8 mouse cellular contexts compared by ENCODE assay signal in the genomic region with DNA sequence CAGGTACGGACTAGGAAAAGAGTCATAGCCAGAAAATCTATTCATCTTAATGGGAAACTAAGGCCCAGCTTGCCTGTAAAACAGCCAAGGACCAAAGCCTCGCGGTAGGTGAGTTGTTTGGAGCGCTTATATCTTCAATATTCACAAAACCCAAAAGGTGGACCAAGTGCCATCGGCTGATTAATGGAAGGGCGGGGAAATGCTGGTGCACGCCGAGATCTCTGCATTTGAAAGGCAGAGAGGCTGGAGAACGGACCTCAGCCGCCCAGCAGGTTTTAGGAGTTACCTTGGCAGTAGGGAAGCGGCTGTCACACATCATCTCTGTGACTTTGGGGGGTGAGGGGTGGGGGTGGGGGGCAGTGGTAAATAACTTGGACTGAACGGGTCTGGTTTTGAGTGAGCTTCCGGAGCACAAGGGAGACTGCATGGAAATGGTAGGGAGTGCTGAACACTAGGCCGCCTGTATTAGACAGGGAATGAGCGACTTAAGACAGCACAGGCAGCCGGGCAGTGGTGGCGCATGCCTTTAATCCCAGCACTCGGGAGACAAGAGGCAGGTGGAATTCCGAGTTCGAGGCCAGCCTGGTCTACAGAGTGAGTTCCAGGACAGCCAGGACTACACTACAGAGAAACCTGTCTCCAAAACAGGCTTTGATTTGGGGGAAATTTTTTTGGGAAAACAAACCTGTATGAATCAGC. TPM values are rescaled to one million over a fixed set of nuclear protein-coding genes. Genes with fewer than 3 reads are reported as not detected.
DNase-seq lines count a peak whose midpoint lies in the region; ATAC-seq and TF ChIP-seq lines count a peak whose summit lies in the region.

No protein-coding gene starts in this region.

- no peaks in the 10 kb centered on the region for H3K27me3 ChIP-seq in testis, adult 2 months (ENCODE audit: control insufficient read depth, insufficient read depth, low read length)
- H3K27me3 ChIP-seq in limb, embryonic 12.5 days: no peaks in the 10 kb centered on the region
- H3K27me3 ChIP-seq in stomach, embryonic 15.5 days (replicated peaks): no peaks in the 10 kb centered on the region

- no peaks in the 10 kb centered on the region; the same call in none of the 2 replicates for H3K36me3 ChIP-seq in testis, adult 2 months (ENCODE audit: control insufficient read depth, insufficient read depth, low read length)
- H3K36me3 ChIP-seq in limb, embryonic 12.5 days: peaks cover 60% of the 10 kb centered on the region
- peaks cover 32% of the 10 kb centered on the region for H3K36me3 ChIP-seq in stomach, embryonic 15.5 days

- H3K4me3 ChIP-seq in testis, adult 2 months (ENCODE audit: control insufficient read depth, low read depth, low read length): peak overlapping the region; percentile 97
- H3K4me3 ChIP-seq in limb, embryonic 12.5 days (replicated peaks): peak overlapping the region; percentile 64
- peak overlapping the region; percentile 80 for H3K4me3 ChIP-seq in stomach, embryonic 15.5 days (replicated peaks)

- DNase-seq in adrenal gland, adult 2 months: peak; percentile 17
- no peak for DNase-seq in adrenal gland, postnatal 36 days
- no peak for DNase-seq in testis, postnatal 14 days (ENCODE audit: low spot score)
- DNase-seq in adrenal gland, adult 8-10 months: no peak

- ATAC-seq in limb, embryonic 12.5 days (ENCODE audit: insufficient number of reproducible peaks, insufficient read depth, low FRiP score, low TSS enrichment, low read depth): no peak
- no peak for ATAC-seq in stomach, embryonic 15.5 days (ENCODE audit: insufficient read depth, low FRiP score, low read depth)
- ATAC-seq in inflammation-experienced regulatory T-cells, adult 6 months: no peak

- peak overlapping the region; percentile 76 for H3K4me2 ChIP-seq in limb, embryonic 12.5 days
- H3K4me2 ChIP-seq in stomach, embryonic 15.5 days: peak overlapping the region; percentile 69

- H3K9ac ChIP-seq in limb, embryonic 12.5 days (replicated peaks): peak overlapping the region; percentile 81
- H3K9ac ChIP-seq in stomach, embryonic 15.5 days: peak overlapping the region; percentile 80

- no peaks in the 10 kb centered on the region for H3K9me3 ChIP-seq in limb, embryonic 12.5 days
- H3K9me3 ChIP-seq in stomach, embryonic 15.5 days: no peaks in the 10 kb centered on the region

- no peak for TF ChIP-seq POLR2A in testis, adult 2 months (IDR thresholded peaks at IDR 0.05; ENCODE audit: control insufficient read depth, low read depth, low read length)

- peak overlapping the region; percentile 65 for H3K27ac ChIP-seq in testis, adult 2 months (ENCODE audit: control insufficient read depth, insufficient read depth, low read depth, low read length)
- no peak overlapping the region for H3K27ac ChIP-seq in limb, embryonic 12.5 days
- H3K27ac ChIP-seq in stomach, embryonic 15.5 days: peak overlapping the region; percentile 61; the same call in 1 of the 2 replicates

- 12% methylated on average over 20 of the region's 20 CpGs for WGBS in limb, embryonic 12.5 days
- WGBS in stomach, embryonic 15.5 days: 7% methylated on average over 20 of the region's 20 CpGs

- TF ChIP-seq CTCF in testis, adult 2 months (IDR thresholded peaks at IDR 0.05; ENCODE audit: control insufficient read depth, insufficient read depth, insufficient replicate concordance, low read depth, low read length): no peak

- 0 out of 2 replicates have a peak, but pooled peaks cover 2% of the 10 kb centered on the region for H3K4me1 ChIP-seq in testis, adult 2 months (ENCODE audit: control insufficient read depth, insufficient read depth, low read length)
- H3K4me1 ChIP-seq in limb, embryonic 12.5 days (replicated peaks): peaks cover 18% of the 10 kb centered on the region
- H3K4me1 ChIP-seq in stomach, embryonic 15.5 days: peaks cover 13% of the 10 kb centered on the region; the same call in 1 of the 2 replicates

RNA-seq across cellular contexts. Expression of gene Alkbh4, which starts 0.5 kb away (rescaled TPM):
- 1 to 10 TPM; 7.8 to 8.9 TPM for total RNA-seq in adrenal gland, adult 2 months (2021)
- polyA plus RNA-seq in adrenal gland, adult 2 months (2012; rRNA removed): 16.3 and 20.6 TPM in 2 replicates
- 1 to 10 TPM; 6.8 to 7.5 TPM for total RNA-seq in adrenal gland, postnatal 36 days (2021)
- polyA plus RNA-seq in testis, adult 2 months (2012; rRNA removed): 22.0 and 23.0 TPM in 2 replicates
- polyA plus RNA-seq in limb, embryonic 12.5 days (2016; fragmentation: Nextera tagmentation; extraction: Ambion mirVana): 27.7 and 29.9 TPM in 2 replicates
- 16.5 and 17.1 TPM in 2 replicates for polyA plus RNA-seq in stomach, embryonic 15.5 days (2015; fragmentation: Nextera tagmentation; extraction: Ambion mirVana)
- 10 to 100 TPM in 1 of 4 experiments, 1 to 10 TPM in 3; 8.3 to 11.1 (median 8.7) TPM for total RNA-seq in adrenal gland, adult 8-10 months (2022)
- polyA plus RNA-seq in inflammation-experienced regulatory T-cells, adult 6 months (2017; shearing (Covaris generic)): 10 to 100 TPM; 51.3 to 63.3 (median 56.7) TPM

RNA-seq across cellular contexts. Expression of gene Lrwd1, which starts 0.6 kb away (rescaled TPM):
- total RNA-seq in adrenal gland, adult 2 months (2021): 10 to 100 TPM in 1 of 2 experiments, 1 to 10 TPM in 1; 8.0 to 11.9 TPM
- 24.8 and 26.6 TPM in 2 replicates for polyA plus RNA-seq in adrenal gland, adult 2 months (2012; rRNA removed)
- total RNA-seq in adrenal gland, postnatal 36 days (2021): 10 to 100 TPM in 1 of 2 experiments, 1 to 10 TPM in 1; 9.6 to 11.5 TPM
- 271 and 311 TPM in 2 replicates for polyA plus RNA-seq in testis, adult 2 months (2012; rRNA removed)
- polyA plus RNA-seq in limb, embryonic 12.5 days (2016; fragmentation: Nextera tagmentation; extraction: Ambion mirVana): 49.6 and 50.2 TPM in 2 replicates
- polyA plus RNA-seq in stomach, embryonic 15.5 days (2015; fragmentation: Nextera tagmentation; extraction: Ambion mirVana): 27.2 and 28.5 TPM in 2 replicates
- 10 to 100 TPM; 10.8 to 21.6 (median 14.9) TPM for total RNA-seq in adrenal gland, adult 8-10 months (2022)
- 10 to 100 TPM; 37.0 to 37.7 (median 37.2) TPM for polyA plus RNA-seq in inflammation-experienced regulatory T-cells, adult 6 months (2017; shearing (Covaris generic))

RNA-seq across cellular contexts. Expression of gene Polr2j, which starts 20.0 kb away (rescaled TPM):
- 10 to 100 TPM; 88.6 to 94.3 TPM for total RNA-seq in adrenal gland, adult 2 months (2021)
- 22.3 and 34.0 TPM in 2 replicates for polyA plus RNA-seq in adrenal gland, adult 2 months (2012; rRNA removed)
- total RNA-seq in adrenal gland, postnatal 36 days (2021): 10 to 100 TPM; 69.3 to 96.9 TPM
- 31.4 and 35.3 TPM in 2 replicates for polyA plus RNA-seq in testis, adult 2 months (2012; rRNA removed)
- 253 and 261 TPM in 2 replicates for polyA plus RNA-seq in limb, embryonic 12.5 days (2016; fragmentation: Nextera tagmentation; extraction: Ambion mirVana)
- 209 and 218 TPM in 2 replicates for polyA plus RNA-seq in stomach, embryonic 15.5 days (2015; fragmentation: Nextera tagmentation; extraction: Ambion mirVana)
- total RNA-seq in adrenal gland, adult 8-10 months (2022): 10 to 100 TPM; 74.7 to 93.5 (median 85.9) TPM
- polyA plus RNA-seq in inflammation-experienced regulatory T-cells, adult 6 months (2017; shearing (Covaris generic)): 100 to 1,000 TPM; 120 to 150 (median 121) TPM

RNA-seq across cellular contexts. Expression of gene Orai2, which starts 34.1 kb away (rescaled TPM):
- total RNA-seq in adrenal gland, adult 2 months (2021): 1 to 10 TPM; 2.5 to 4.0 TPM
- 9.5 and 9.7 TPM in 2 replicates for polyA plus RNA-seq in adrenal gland, adult 2 months (2012; rRNA removed)
- 1 to 10 TPM; 2.8 to 3.0 TPM for total RNA-seq in adrenal gland, postnatal 36 days (2021)
- polyA plus RNA-seq in testis, adult 2 months (2012; rRNA removed): 6.5 and 9.2 TPM in 2 replicates
- 8.7 and 9.9 TPM in 2 replicates for polyA plus RNA-seq in limb, embryonic 12.5 days (2016; fragmentation: Nextera tagmentation; extraction: Ambion mirVana)
- polyA plus RNA-seq in stomach, embryonic 15.5 days (2015; fragmentation: Nextera tagmentation; extraction: Ambion mirVana): 7.0 and 7.5 TPM in 2 replicates
- 1 to 10 TPM; 2.5 to 5.7 (median 4.6) TPM for total RNA-seq in adrenal gland, adult 8-10 months (2022)
- 10 to 100 TPM; 55.8 to 72.0 (median 64.8) TPM for polyA plus RNA-seq in inflammation-experienced regulatory T-cells, adult 6 months (2017; shearing (Covaris generic))

RNA-seq across cellular contexts. Expression of gene Rasa4, which starts 52.7 kb away (rescaled TPM):
- total RNA-seq in adrenal gland, adult 2 months (2021): 10 to 100 TPM; 10.5 to 14.7 TPM
- 29.5 and 34.4 TPM in 2 replicates for polyA plus RNA-seq in adrenal gland, adult 2 months (2012; rRNA removed)
- 10 to 100 TPM; 11.2 to 11.9 TPM for total RNA-seq in adrenal gland, postnatal 36 days (2021)
- 1.5 and 1.7 TPM in 2 replicates for polyA plus RNA-seq in testis, adult 2 months (2012; rRNA removed)
- 9.2 and 9.7 TPM in 2 replicates for polyA plus RNA-seq in limb, embryonic 12.5 days (2016; fragmentation: Nextera tagmentation; extraction: Ambion mirVana)
- 9.3 and 10.4 TPM in 2 replicates for polyA plus RNA-seq in stomach, embryonic 15.5 days (2015; fragmentation: Nextera tagmentation; extraction: Ambion mirVana)
- 10 to 100 TPM; 15.0 to 39.0 (median 29.5) TPM for total RNA-seq in adrenal gland, adult 8-10 months (2022)
- 1 to 10 TPM; 1.5 to 2.4 (median 1.7) TPM for polyA plus RNA-seq in inflammation-experienced regulatory T-cells, adult 6 months (2017; shearing (Covaris generic))
